Mouse (Mus musculus) spleen, postnatal 14 days (tissue): Measurements from ENCODE around the gene C2cd5.

Source experiments
- DNase-seq, 2 experiments: peaks; one replicate each; pipeline ENCODE4 v3.0.0; 2021 to 2022; ENCODE audit warnings: low spot score in 2 of 2

Gene C2cd5

DNA sequence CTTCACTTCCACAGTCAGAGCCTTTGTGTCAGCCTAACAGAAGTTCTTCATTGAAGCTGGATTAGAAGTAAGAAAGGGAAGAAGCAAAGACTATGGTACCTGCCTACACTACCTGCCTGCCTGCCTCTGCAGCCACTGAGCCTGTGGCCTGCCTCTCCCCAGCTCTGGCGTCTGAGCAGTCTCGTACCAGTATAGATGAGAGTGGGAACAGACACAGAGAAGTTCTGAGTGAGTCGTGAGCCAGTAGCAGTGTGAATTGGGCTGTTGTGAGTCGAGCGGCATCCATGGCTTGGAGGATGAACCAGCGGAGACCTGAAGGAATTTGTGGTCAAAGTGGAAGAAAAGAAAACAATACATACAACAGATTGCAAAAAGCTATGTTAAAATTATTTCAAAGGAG is 26.5 kb downstream of the C2cd5 start:
- no peak for DNase-seq

DNA sequence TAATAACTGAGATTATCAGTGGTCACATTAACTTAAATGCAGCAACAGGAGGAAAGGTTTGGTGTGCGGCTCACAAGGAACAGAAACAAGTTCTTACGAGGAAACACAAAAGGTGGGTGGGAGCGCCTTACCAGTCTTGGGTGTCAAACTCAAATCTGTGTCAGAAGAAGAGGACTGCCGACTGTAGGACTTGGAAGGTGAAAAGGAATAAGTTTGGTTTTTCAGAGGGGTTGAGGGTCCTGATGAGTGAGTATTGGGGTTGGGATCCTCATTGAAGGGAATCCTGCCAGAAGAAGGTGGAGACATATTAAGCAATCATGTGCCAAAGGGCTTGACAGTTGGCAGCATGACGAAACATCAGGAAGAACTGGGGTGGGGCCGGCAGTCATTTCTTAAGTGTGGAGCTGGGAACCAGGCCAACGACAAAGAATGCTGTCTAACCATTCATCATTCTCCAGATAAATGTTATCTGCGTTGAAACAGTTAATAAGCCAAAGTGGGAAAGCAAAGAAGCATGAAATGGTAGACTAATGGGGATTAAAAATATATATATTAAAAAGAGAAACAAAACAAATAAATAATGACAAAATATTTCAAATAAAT is 27.4 kb downstream of the C2cd5 start:
- no peak for DNase-seq

DNA sequence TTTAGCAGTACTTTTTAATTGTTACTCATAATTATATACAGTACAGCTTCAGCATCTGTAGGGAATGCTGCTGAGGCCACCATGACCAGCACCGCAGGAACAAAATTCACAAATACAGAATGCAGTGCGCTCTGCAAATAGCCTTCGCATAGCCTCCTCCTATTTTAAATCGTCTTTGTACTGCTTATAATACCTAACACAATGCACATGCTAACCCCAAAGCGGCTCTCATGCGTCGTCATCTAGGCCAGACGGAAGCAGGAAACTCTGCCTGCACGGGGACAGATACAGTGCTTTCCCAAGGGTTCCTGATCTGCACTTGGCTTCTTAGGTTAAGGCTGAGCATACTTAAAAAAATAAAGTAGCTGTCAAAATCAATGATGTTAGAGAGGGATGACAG is 29.2 kb downstream of the C2cd5 start:
- DNase-seq = no peak

DNA sequence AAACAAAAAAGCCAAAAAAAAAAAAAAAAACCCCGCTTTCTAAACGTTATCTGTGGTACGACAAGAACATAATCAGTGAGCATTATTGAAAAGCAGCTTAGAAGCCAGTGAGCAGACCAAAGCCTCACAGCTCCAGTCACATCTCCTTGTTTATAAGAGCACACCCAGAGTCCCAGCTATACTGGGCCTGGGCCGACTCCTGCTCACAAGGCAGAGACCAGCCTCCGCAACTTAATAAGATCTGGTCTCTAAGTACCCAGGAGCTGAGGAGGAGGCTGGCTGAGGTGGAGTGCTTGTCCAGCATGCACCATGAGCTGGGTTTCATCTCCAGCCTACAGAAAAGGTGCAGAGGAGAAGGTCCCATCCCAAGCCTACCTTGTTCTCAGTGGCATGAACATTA is 29.9 kb downstream of the C2cd5 start:
- DNase-seq = no peak

DNA sequence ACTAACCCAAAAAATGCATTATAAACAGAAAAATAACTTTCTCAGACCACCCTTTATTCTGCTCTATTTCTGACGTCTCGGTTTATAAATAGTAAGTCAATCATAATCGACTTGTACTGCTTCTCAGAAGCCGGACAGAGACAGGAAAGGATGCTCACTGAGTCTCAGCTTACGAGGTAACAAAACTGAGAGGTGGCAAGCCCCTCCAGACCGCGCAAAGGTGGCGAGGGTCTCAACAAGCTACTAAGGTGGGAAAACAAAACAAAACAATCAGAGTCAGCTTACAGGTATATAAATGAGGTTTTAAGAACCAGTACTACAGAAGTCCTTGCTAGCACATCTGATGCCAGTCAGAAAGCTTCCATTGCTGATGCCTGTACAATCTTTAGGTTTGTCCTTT is 30.3 kb downstream of the C2cd5 start:
- DNase-seq = no peak

DNA sequence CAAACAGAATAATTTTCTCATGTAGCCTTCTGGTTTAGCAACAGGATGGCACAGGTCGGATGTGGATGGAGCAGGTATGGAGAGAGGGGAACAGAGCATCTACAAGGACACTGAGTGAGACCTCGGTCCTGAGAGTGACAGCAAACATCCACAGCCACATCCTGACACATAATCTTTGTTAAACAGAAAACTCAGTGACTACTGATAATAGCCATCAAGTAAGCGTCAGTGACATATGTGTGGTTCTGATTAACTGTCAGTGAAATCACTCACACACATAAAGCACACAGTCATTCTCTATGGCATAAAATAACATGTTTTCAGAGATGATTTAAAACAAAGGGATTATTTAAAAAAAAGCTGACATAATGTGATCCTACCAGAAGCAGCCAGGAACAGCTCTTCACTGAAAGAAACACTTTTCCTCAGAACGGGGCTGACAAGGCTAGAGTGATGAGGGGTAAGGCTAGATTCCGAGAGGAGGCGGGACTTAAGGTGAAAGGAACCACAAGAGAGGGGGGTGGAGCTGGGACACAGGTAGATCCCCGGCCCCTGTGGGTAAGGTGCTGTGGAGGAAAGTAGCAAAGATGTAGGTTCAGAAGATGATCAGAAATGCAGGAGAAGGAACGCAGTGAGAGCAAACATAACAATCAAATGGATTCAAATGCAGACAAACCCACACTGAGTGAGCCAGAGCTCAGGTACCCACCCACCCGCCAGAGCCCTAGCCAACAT is 31.6 kb downstream of the C2cd5 start:
- no peak for DNase-seq

DNA sequence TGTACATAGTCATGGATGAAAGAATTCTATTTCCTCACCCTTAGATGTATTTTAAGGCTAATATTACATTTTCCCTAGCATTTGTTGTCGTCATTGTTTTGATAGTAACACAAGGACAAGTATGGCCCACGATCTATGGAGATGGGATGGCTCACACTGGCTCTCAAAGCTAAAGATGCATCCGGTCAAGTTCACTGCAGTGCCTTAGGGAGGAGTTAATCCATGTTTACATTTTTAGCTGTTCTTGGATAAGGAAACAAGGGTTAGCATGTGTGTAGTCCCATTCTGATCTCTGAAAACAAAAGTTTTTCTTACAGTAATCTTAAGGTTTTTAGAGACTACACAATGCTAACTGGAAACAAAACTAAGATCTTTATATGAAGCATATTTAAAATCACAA is 32.3 kb downstream of the C2cd5 start:
- no peak for DNase-seq

DNA sequence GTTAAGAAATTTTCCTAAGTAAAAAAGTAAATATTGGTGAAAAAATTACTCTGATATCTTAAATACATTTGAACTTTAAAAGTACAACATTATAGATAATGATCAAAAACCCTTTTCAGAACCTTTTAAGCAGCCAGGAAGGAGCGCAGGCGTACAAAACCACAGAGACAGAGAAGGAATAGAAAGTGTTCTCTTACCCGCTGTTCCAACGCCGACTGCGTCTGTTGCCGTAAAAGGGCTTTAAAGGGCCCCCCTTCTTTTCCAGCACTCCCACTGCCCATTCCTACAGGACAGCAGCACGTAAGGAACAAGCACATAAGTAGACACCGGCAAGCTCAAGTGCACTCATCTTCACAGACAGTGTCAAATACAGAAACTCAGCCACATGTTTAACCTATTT is 33.1 kb downstream of the C2cd5 start:
- no peak for DNase-seq

DNA sequence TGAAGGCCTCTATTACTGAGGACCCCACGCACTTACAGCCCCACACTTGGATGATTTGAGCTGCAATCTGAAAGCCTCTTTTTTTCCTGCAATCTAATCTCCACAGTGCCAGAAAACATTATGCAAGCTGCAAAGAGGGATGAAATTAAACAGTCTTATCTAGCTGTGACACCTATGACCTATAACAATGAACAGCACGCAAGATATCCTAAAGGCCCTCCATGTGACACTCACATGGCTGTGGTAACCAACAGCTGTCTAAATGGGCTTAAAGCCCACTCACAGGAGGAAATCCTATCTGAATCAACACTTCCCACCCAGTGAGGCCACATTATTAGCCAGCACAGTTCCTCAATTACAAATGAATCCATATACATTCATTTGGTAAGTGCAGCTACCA is 35.9 kb downstream of the C2cd5 start:
- DNase-seq = no peak

DNA sequence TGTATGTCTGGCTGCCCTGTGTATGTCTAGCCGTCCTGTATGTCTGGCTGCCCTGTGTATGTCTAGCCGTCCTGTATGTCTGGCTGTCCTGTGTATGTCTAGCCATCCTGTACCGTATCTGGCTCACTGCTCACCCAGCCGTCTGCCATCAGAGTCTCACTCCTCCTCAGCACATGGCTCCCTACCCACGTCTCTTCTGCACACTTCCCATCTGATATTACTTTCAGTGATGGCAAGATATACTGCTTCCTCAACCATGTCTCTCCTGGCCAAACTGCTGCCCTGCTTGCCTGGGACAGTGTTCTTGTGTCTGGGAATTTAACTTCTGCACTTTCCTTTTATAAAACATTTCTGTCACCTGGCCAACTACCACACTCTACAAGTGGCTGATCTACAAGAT is 42.3 kb downstream of the C2cd5 start:
- DNase-seq = no peak

DNA sequence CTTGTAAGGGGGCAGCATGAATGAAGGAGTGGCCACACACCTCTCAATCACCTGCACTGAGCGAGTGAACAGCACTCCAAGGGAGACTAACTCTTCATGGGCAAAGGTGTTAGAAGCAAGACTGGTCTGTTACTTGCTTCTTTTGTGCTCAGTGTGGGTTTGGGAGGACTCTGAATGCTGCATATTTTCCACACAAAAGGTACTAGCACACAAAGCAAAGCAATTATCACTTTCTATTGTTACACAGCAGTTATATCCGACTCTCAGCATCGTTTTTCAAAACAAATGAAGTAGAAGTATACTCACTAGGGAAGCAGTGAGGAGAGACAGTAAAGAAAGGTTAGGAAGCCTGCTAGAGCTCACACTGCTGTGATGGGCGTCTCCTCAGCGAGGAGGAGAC is 48.4 kb downstream of the C2cd5 start:
- DNase-seq = no peak

DNA sequence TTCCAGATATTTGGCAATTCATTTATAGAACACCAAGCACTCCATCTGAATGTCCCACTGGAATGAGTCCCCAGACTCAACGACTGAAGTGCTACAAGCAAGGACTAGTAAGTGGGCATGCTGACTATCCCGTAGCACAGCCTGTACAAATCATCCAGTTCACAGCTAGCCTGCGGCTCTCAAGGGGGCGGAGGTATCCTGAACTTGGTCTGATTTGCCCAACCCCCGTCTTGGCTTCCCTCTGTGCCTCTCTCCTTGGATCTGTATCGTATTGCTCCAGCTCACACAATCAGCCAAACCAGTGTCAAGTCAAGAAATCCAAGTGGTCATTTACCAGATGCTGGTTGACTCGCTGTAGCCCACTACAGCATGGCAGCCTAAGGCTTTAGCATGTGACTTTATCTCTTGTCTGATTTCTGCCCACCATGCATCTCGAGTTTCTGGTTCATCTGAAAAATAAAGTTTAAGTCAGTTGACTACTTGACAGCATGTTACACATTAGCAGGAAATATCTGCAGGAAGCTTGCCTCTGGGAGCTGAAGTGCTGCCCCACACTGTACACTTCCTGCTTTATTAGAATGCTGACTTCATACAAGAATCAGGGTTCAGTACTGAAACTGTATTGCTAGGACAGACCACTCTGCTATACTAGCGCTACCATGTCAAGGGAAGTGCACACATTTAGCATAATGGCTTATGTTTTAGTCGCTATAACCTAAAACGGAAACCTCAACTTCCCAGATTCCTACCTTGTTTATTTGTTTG is 50.0 kb downstream of the C2cd5 start:
- no peak for DNase-seq

DNA sequence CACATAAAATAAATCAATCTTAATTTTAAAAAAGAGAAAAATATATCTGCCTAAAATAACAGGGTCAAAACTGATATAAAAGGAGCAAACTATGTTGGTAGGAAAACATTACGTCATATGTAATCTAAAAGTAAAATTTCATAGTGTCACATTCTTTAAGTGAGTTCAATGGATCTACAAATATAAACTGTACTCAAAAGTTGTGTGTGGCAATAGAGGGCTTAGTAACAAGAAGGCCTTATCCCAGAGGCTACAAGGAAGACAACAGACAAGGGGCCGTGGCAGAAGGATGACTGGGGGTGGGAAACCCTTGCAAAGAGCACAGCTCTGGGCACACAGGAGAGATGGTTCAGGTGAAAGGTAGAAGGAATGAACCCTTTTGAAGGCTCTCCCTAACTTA is 50.8 kb downstream of the C2cd5 start:
- no peak for DNase-seq

DNA sequence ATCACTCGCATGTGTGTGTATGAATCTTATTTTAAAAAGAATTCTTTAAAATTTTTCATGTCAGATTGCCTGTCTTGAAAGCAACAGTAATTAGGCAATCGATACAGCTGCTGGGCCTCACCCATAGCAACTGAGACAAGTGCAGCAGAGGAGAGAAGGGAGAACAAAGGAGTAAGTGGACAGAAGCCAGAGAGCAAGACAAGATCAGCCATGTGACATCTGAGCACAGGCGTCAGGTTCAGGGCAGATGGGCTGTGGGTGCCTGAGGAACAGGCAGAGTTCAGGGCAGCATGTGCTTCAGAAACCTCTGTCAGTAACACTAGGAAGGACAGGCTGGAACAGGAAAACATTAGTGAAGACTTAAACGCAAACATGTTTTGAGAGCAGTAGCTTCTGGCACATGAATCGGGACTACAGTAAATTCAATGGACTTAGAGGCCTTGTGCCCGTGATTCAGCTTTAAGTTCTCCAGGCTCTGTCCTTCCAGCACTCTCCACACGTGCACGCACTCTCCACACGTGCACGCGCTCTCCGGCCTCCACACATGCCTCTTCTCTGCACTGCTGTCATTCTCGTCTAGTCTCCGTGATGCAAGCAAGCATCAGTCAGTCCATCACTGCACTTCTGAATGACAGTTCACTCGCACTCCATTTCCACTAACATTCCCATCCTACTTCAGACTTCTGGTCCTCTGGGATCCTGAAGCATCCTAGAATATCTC is 52.2 kb downstream of the C2cd5 start:
- DNase-seq = no peak

DNA sequence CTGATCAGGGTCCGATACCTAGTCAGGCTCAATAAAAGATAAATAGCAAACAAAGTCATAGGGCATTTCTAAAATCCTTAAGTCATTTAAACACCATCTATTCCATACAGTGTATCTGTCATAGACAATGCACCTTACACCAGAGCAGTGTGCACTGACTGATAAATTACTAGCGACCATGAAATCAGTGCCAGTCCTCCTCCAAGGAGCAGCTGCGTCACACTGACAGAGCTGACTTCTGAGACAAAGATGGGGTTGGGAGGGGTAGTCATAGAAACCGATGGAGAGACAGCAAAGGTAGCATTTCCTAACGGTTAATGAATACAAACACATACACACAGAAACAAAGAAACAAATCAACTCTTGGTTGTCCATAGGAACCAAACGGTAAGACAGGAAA is 58.4 kb downstream of the C2cd5 start:
- DNase-seq = no peak

DNA sequence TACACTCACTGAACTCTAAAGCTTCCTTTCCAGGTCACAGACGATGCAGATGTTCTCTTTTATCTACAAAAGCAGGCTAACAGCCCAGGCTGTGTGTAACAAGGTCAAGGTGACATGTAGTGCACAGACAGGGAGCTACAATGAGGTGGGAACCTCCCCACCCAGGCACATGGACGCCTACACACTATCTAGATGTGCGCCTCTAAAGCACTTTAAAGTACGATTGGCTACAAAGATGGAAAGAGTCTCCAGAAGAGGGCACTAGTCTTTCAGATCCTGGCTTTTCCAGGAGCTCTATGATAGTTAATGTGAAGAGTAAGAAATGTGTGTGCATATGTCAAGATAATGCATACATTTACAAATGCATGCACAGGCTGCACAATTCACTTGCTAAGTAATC is 64.7 kb downstream of the C2cd5 start:
- no peak for DNase-seq

DNA sequence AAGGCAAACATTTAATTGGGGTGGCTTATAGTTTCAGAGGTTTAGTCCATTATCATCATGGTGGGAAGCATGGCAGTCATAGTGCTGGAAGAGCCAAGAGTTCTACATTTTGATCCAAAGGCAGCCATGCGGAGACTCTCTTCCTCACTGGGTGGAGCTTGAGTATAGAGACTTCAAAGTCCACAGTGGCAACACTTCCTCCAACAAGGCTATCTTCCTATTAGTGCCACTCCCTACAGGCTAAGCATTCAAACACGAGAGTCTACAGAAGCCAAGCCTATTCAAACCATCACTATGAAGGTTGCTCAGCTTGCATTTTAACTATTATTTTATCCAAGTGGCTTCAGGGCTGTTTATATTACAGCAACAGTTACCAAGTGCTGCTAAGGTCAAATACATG is 65.4 kb downstream of the C2cd5 start:
- no peak for DNase-seq

DNA sequence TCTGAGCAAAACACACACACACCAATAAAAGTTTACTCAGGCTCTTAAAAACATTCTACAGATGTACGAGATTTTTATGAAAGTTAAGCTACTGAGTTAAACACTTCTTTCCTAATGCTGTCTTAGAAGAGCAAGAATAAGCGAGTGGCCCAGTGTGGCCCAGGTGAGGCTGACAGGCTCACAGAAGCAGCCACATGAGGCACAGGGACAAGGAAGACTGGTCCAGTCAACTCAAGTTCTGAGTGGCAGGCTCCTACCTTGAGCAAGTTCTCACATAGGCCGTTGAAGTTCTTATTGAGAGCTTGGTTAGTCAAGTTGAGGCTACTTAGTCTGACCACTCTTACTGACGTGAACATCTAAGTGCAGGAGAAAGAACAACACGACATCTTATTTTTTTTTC is 69.4 kb downstream of the C2cd5 start:
- DNase-seq = no peak

DNA sequence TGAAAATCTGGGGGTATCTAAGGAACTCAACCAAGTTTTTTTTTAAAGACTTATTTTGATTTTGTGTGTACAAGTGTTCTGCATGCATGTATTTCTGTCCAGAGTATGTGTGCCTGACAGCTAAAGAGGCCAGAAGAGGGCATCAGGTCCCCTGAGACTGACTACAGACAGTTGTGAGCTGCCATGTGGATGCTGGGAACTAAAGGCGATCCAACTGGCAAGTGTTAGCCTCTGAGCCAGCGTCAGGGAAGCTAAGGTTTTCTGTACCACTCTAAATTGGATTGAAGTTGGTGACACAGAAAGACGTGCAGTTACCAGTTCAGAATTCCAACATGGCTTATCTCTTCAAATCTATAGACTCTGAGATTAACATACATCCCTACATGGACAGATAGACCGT is 72.0 kb downstream of the C2cd5 start:
- DNase-seq = no peak

DNA sequence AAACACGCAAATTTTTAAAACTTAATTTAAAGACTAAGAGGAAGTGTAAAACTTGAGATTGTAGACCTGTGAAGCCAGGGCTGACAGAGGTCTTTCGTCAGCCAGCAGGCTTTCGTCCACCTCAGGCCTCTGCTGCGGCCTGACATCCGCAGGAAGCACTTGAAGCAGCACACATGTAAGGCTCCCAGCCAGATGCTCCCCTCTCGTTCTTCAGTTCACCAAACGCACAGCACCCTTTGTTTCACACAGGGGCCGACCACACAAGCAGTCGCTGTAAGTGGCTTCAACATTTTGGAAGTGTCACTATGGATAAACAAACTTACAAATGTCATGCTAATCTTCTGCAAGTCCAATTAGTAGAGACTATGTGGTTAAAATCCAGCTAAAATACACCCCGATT is 72.5 kb downstream of the C2cd5 start:
- no peak for DNase-seq

DNA sequence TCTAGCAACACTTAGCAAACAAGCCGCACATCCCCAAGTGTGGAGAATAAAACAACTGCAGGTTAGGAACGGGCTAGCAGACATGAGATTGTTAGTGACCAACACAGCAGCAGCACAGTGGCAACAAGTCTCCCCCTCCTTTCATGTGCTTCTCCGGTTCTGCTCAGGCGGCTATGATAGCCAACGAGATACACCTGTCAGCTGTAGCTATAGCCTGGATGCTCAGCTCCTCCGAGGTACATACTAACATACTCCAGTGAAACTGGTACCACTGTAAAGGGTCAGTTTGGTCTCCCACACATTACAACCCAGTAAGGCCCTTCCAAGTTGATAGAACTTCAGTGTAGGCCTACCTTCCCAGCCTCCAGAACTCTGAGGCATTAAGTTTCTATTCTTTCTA is 76.2 kb downstream of the C2cd5 start:
- no peak for DNase-seq

DNA sequence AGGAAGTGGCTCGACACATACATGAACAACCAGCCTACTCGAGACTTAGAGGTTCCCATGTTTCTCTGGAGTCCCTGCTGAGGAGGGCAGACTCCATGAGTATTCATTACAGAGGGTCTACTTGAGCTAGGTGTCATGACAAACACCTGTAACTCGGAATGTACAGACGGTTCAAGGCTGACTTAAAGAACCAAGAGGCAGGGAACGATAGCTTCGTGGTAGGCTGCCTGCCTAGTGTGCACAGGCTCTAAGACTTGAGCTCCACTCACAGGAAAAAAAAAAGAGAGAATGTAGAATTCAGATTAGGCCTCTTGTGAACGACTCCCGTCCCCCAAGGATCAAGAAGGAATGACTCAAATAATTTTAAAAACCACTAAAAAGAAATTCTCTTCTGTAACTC is 78.2 kb downstream of the C2cd5 start:
- no peak for DNase-seq

DNA sequence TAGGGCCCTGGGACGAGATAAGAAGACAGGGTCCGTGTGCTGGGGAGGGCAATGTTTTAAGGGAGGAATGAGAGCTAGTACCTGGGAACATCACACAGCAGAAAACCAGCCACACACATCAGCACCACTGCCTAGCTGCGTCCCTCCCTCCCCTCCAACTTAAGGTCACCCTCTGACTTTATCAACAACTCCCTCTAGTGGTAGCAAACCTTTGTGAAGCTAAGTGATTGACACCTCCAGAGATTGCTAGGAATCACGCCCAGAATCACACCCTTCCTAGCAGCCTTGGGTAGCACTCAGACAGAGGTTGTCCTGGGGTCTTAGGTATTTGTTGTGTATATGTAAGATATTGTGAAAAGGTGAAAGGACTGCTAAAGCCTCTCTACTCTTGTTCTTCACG is 79.3 kb downstream of the C2cd5 start:
- DNase-seq = no peak
